Mouse (Mus musculus): ENCODE results near the gene Ccdc124. TPM values are rescaled to one million over a fixed set of nuclear protein-coding genes. Genes with fewer than 3 reads are reported as not detected.

The Ccdc124 gene
- polyA plus RNA-seq, 2 experiments from 2014 or later, result 61.0 to 62.7 TPM

- no peak for ATAC-seq
These were observed 21.2 kb upstream of the Ccdc124 start for GRCm38 (mm10) chr8:70894771-70895545.

GRCm38 (mm10) chr8:70894385-70894720 is 20.6 kb upstream of the Ccdc124 start:
- ATAC-seq, result no peak

GRCm38 (mm10) chr8:70893656-70894384 is 20.1 kb upstream of the Ccdc124 start:
- ATAC-seq, result no peak

- ATAC-seq, result no peak
These were observed 19.3 kb upstream of the Ccdc124 start for GRCm38 (mm10) chr8:70892896-70893655.

- no peak for ATAC-seq
These were observed 18.5 kb upstream of the Ccdc124 start, which contains the start of gene Slc5a5 for GRCm38 (mm10) chr8:70892022-70892895. Slc5a5 (minus strand) TSS chr8:70892757.

GRCm38 (mm10) chr8:70891356-70891755 is 17.6 kb upstream of the Ccdc124 start:
- no peak for ATAC-seq

- ATAC-seq, result no peak
These were observed 16.9 kb upstream of the Ccdc124 start for GRCm38 (mm10) chr8:70890656-70891055.

GRCm38 (mm10) chr8:70887669-70888068 is 13.9 kb upstream of the Ccdc124 start:
- ATAC-seq, result no peak

- ATAC-seq, result peak; percentile 39
These were observed 11.9 kb upstream of the Ccdc124 start for GRCm38 (mm10) chr8:70885612-70886011.

GRCm38 (mm10) chr8:70884683-70885082 is 10.9 kb upstream of the Ccdc124 start:
- no peak for ATAC-seq

- no peak for ATAC-seq
These were observed 10.5 kb upstream of the Ccdc124 start for GRCm38 (mm10) chr8:70884186-70884585.

- ATAC-seq, result no peak
These were observed 6.8 kb upstream of the Ccdc124 start for GRCm38 (mm10) chr8:70880546-70880945.

GRCm38 (mm10) chr8:70880126-70880525 is 6.4 kb upstream of the Ccdc124 start:
- ATAC-seq, result no peak

- no peak for ATAC-seq
These were observed 5.8 kb upstream of the Ccdc124 start for GRCm38 (mm10) chr8:70879500-70879899.

- no peak for ATAC-seq
These were observed 4.4 kb upstream of the Ccdc124 start for GRCm38 (mm10) chr8:70878178-70878577.

- no peak for ATAC-seq
These were observed 2.6 kb upstream of the Ccdc124 start for GRCm38 (mm10) chr8:70876382-70876781.

- ATAC-seq, result no peak
These were observed 706 bp upstream of the Ccdc124 start for GRCm38 (mm10) chr8:70874441-70874840.

- ATAC-seq, result no peak
These were observed 932 bp downstream of the Ccdc124 start for GRCm38 (mm10) chr8:70872643-70873363.

- ATAC-seq, result no peak
These were observed 2.4 kb downstream of the Ccdc124 start for GRCm38 (mm10) chr8:70871195-70871807.

- no peak for ATAC-seq
These were observed 4.1 kb downstream of the Ccdc124 start for GRCm38 (mm10) chr8:70869601-70870041.

GRCm38 (mm10) chr8:70869199-70869571 is 4.5 kb downstream of the Ccdc124 start:
- ATAC-seq, result no peak
